Mouse (Mus musculus) hindbrain, embryonic 12.5 days (tissue): ENCODE results near the gene Cand1. TPM values are rescaled to one million over a fixed set of nuclear protein-coding genes. Genes with fewer than 3 reads are reported as not detected.
A peak's percentile ranks its signal among the peaks of the same experiment; 100 is the strongest.

Source experiments
- ATAC-seq: fragments of 200-750 bp; cut with Nextera tagmentation; 2 replicates; pipeline ENCODE4 v1.8.0; 2017; ENCODE audit warnings: moderate TSS enrichment; ENCODE audit not compliant: low FRiP score
- H3K27ac ChIP-seq: fragments of 300-500 bp; sonication (generic); 2 replicates; pipeline ENCODE4 v1.5.1; 2016; ENCODE audit warnings: mild to moderate bottlenecking
- H3K27me3 ChIP-seq: fragments of 300-500 bp; sonication (generic); 2 replicates; pipeline ENCODE4 v1.6.1; 2016; ENCODE audit warnings: mild to moderate bottlenecking
- H3K36me3 ChIP-seq: fragments of 300-500 bp; sonication (generic); 2 replicates; pipeline ENCODE4 v1.6.1; 2016; ENCODE audit warnings: mild to moderate bottlenecking
- H3K4me1 ChIP-seq: fragments of 300-500 bp; sonication (generic); 2 replicates; pipeline ENCODE4 v1.6.1; 2016
- H3K4me2 ChIP-seq: fragments of 300-500 bp; sonication (generic); replicated peaks from 2 replicates; pipeline ENCODE4 v1.6.1; 2016; ENCODE audit warnings: mild to moderate bottlenecking
- H3K4me3 ChIP-seq: fragments of 300-500 bp; sonication (generic); 2 replicates; pipeline ENCODE4 v1.5.1; 2016; ENCODE audit warnings: mild to moderate bottlenecking
- H3K9ac ChIP-seq: fragments of 300-500 bp; sonication (generic); 2 replicates; pipeline ENCODE4 v1.6.1; 2016; ENCODE audit warnings: mild to moderate bottlenecking, moderate library complexity
- H3K9me3 ChIP-seq: fragments of 300-500 bp; sonication (generic); replicated peaks from 2 replicates; pipeline ENCODE4 v1.6.1; 2016; ENCODE audit warnings: mild to moderate bottlenecking
- WGBS: fragments of 180-500 bp; shearing (Covaris S2); methylation state at CpG from one replicate; pipeline ENCODE4 v1.1.7; 2016; 5-methylcytosine and 5-hydroxymethylcytosine counted together
- polyA plus RNA-seq: library from polyadenylated mRNA; unstranded; fragments of >200 nt; fragmentation: Nextera tagmentation; extraction: Ambion mirVana; gene quantifications from 2 replicates; pipeline ENCODE4 v1.2.1, GENCODE M21; 2016

Gene Cand1
- polyA plus RNA-seq, 1 experiment from 2014 or later, result 101 TPM

- Histone ChIP-seq H3K27ac (peak overlapping the region; percentile 98), H3K4me2 (peak overlapping the region; percentile 67), H3K27me3 (no peaks in the 10 kb centered on the region), H3K36me3 (peaks cover 10% of the 10 kb centered on the region), H3K4me3 (peak overlapping the region; percentile 98), H3K9ac (peak overlapping the region; percentile 98), H3K9me3 (no peaks in the 10 kb centered on the region), H3K4me1 (peaks cover 20% of the 10 kb centered on the region)
- ATAC-seq, result peak; percentile 41
- WGBS, result under 1% methylated on average over 46 of the region's 54 CpGs
These were observed 747 bp downstream of the Cand1 start for GRCm38 (mm10) chr10:119238985-119239631.

- H3K4me1 ChIP-seq, result peaks cover 24% of the 10 kb centered on the region
- no peaks in the 10 kb centered on the region for H3K9me3 ChIP-seq
- H3K4me3 ChIP-seq, result no peak overlapping the region
- H3K9ac ChIP-seq, result no peak overlapping the region
- no peak for ATAC-seq
- H3K36me3 ChIP-seq, result peaks cover 13% of the 10 kb centered on the region
- no peak overlapping the region for H3K4me2 ChIP-seq
- H3K27me3 ChIP-seq, result no peaks in the 10 kb centered on the region
- H3K27ac ChIP-seq, result no peak overlapping the region
- 82% methylated on average over 5 of the region's 5 CpGs for WGBS
These were observed 8.3 kb downstream of the Cand1 start for GRCm38 (mm10) chr10:119231526-119231925.

- Histone ChIP-seq H3K36me3 (peaks cover 17% of the 10 kb centered on the region), H3K4me3 (no peak overlapping the region), H3K4me1 (peaks cover 24% of the 10 kb centered on the region), H3K4me2 (no peak overlapping the region), H3K9me3 (no peaks in the 10 kb centered on the region), H3K27me3 (no peaks in the 10 kb centered on the region), H3K9ac (no peak overlapping the region), H3K27ac (no peak overlapping the region)
- 94% methylated on average over 4 of the region's 4 CpGs for WGBS
- no peak for ATAC-seq
These were observed 9.2 kb downstream of the Cand1 start for GRCm38 (mm10) chr10:119230703-119231102.

- no peak for ATAC-seq
These were observed 9.7 kb downstream of the Cand1 start for GRCm38 (mm10) chr10:119230074-119230669.

GRCm38 (mm10) chr10:119223686-119224085 lies 16.2 kb downstream of the Cand1 start:
- H3K4me3 ChIP-seq, result no peak overlapping the region
- peaks cover 41% of the 10 kb centered on the region for H3K36me3 ChIP-seq
- no peaks in the 10 kb centered on the region for H3K9me3 ChIP-seq
- whole genome bisulfite sequencing, result 81% methylated on average over 4 of the region's 4 CpGs
- no peak overlapping the region for H3K4me2 ChIP-seq
- H3K27ac ChIP-seq, result no peak overlapping the region
- ATAC-seq, result no peak
- no peak overlapping the region for H3K9ac ChIP-seq
- H3K4me1 ChIP-seq, result 0 out of 2 replicates have a peak, but pooled peaks cover 11% of the 10 kb centered on the region
- H3K27me3 ChIP-seq, result no peaks in the 10 kb centered on the region

More at GRCm38 (mm10) chr10:119230074-119230669, 9.7 kb downstream of the Cand1 start:
- H3K9ac ChIP-seq, result no peak overlapping the region
- no peaks in the 10 kb centered on the region for H3K9me3 ChIP-seq
- 81% methylated on average over 5 of the region's 5 CpGs for WGBS
- no peaks in the 10 kb centered on the region for H3K27me3 ChIP-seq
- no peak overlapping the region for H3K27ac ChIP-seq
- peaks cover 24% of the 10 kb centered on the region for H3K4me1 ChIP-seq
- peaks cover 19% of the 10 kb centered on the region for H3K36me3 ChIP-seq
- H3K4me2 ChIP-seq, result no peak overlapping the region
- no peak overlapping the region for H3K4me3 ChIP-seq

- no peak overlapping the region for H3K27ac ChIP-seq
- WGBS, result 70% methylated on average over 5 of the region's 5 CpGs
- H3K4me1 ChIP-seq, result 0 out of 2 replicates have a peak, but pooled peaks cover 11% of the 10 kb centered on the region
- no peaks in the 10 kb centered on the region for H3K27me3 ChIP-seq
- no peak overlapping the region for H3K4me3 ChIP-seq
- no peaks in the 10 kb centered on the region for H3K9me3 ChIP-seq
- peaks cover 49% of the 10 kb centered on the region for H3K36me3 ChIP-seq
- H3K9ac ChIP-seq, result no peak overlapping the region
- no peak for ATAC-seq
- H3K4me2 ChIP-seq, result no peak overlapping the region
These were observed 18.2 kb downstream of the Cand1 start for GRCm38 (mm10) chr10:119221631-119222030.

- Histone ChIP-seq H3K9me3 (no peaks in the 10 kb centered on the region), H3K4me3 (no peak overlapping the region), H3K27me3 (no peaks in the 10 kb centered on the region), H3K27ac (no peak overlapping the region), H3K4me1 (0 out of 2 replicates have a peak, but pooled peaks cover 11% of the 10 kb centered on the region), H3K4me2 (no peak overlapping the region), H3K9ac (no peak overlapping the region), H3K36me3 (peaks cover 46% of the 10 kb centered on the region)
- no peak for ATAC-seq
- 75% methylated on average over 11 of the region's 11 CpGs for WGBS
These were observed 20.4 kb downstream of the Cand1 start for GRCm38 (mm10) chr10:119219415-119219814.

- Histone ChIP-seq H3K4me1 (0 out of 2 replicates have a peak, but pooled peaks cover 11% of the 10 kb centered on the region), H3K9ac (no peak overlapping the region), H3K4me2 (no peak overlapping the region), H3K27ac (no peak overlapping the region), H3K27me3 (no peaks in the 10 kb centered on the region), H3K36me3 (peaks cover 45% of the 10 kb centered on the region), H3K9me3 (no peaks in the 10 kb centered on the region), H3K4me3 (no peak overlapping the region)
- 94% methylated on average over 15 of the region's 15 CpGs for WGBS
- ATAC-seq, result no peak
These were observed 21.4 kb downstream of the Cand1 start for GRCm38 (mm10) chr10:119218274-119219080.

- peaks cover 77% of the 10 kb centered on the region for H3K36me3 ChIP-seq
- no peaks in the 10 kb centered on the region for H3K4me1 ChIP-seq
- WGBS, result 88% methylated on average over 5 of the region's 5 CpGs
- no peak for ATAC-seq
- no peak overlapping the region for H3K4me3 ChIP-seq
- H3K27me3 ChIP-seq, result no peaks in the 10 kb centered on the region
- no peak overlapping the region for H3K4me2 ChIP-seq
- no peak overlapping the region for H3K27ac ChIP-seq
- no peak overlapping the region for H3K9ac ChIP-seq
- no peaks in the 10 kb centered on the region for H3K9me3 ChIP-seq
These were observed 27.4 kb downstream of the Cand1 start for GRCm38 (mm10) chr10:119212443-119212842.

GRCm38 (mm10) chr10:119211251-119211650 lies 28.6 kb downstream of the Cand1 start:
- no peaks in the 10 kb centered on the region for H3K9me3 ChIP-seq
- ATAC-seq, result no peak
- no peak overlapping the region for H3K27ac ChIP-seq
- H3K4me2 ChIP-seq, result no peak overlapping the region
- no peaks in the 10 kb centered on the region for H3K27me3 ChIP-seq
- H3K9ac ChIP-seq, result no peak overlapping the region
- no peaks in the 10 kb centered on the region for H3K4me1 ChIP-seq
- WGBS, result 97% methylated on average over 11 of the region's 11 CpGs
- H3K36me3 ChIP-seq, result peaks cover 76% of the 10 kb centered on the region
- no peak overlapping the region for H3K4me3 ChIP-seq

GRCm38 (mm10) chr10:119206309-119206932 lies 33.4 kb downstream of the Cand1 start:
- H3K27ac ChIP-seq, result no peak overlapping the region
- no peaks in the 10 kb centered on the region for H3K9me3 ChIP-seq
- 94% methylated on average over 8 of the region's 8 CpGs for WGBS
- no peaks in the 10 kb centered on the region for H3K27me3 ChIP-seq
- H3K4me2 ChIP-seq, result no peak overlapping the region
- H3K4me1 ChIP-seq, result no peaks in the 10 kb centered on the region
- H3K9ac ChIP-seq, result no peak overlapping the region
- H3K4me3 ChIP-seq, result no peak overlapping the region
- ATAC-seq, result no peak
- H3K36me3 ChIP-seq, result peaks cover 82% of the 10 kb centered on the region

GRCm38 (mm10) chr10:119205229-119205628 lies 34.6 kb downstream of the Cand1 start:
- WGBS, result 92% methylated on average over 5 of the region's 5 CpGs
- no peaks in the 10 kb centered on the region for H3K9me3 ChIP-seq
- no peak for ATAC-seq
- H3K36me3 ChIP-seq, result peaks cover 80% of the 10 kb centered on the region
- no peak overlapping the region for H3K9ac ChIP-seq
- no peak overlapping the region for H3K4me3 ChIP-seq
- no peak overlapping the region for H3K27ac ChIP-seq
- H3K4me1 ChIP-seq, result no peaks in the 10 kb centered on the region
- no peaks in the 10 kb centered on the region for H3K27me3 ChIP-seq
- no peak overlapping the region for H3K4me2 ChIP-seq
